Mouse (Mus musculus) kidney, embryonic 16.5 days (tissue): ENCODE results near the gene Mmgt2. TPM values are rescaled to one million over a fixed set of nuclear protein-coding genes. Genes with fewer than 3 reads are reported as not detected.

ENCODE experiments used
- ATAC-seq: fragments of 200-750 bp; cut with Nextera tagmentation; 2 replicates; pipeline ENCODE4 v1.8.0; 2017; ENCODE audit warnings: moderate TSS enrichment; ENCODE audit not compliant: low FRiP score, low TSS enrichment
- H3K27ac ChIP-seq: fragments of 300-500 bp; sonication (generic); 2 replicates; pipeline ENCODE4 v1.5.1; 2014; ENCODE audit warnings: low read length
- H3K27me3 ChIP-seq: fragments of 300-500 bp; sonication (generic); 2 replicates; pipeline ENCODE4 v1.6.1; 2014; ENCODE audit warnings: low read length, control low read depth, mixed read lengths; ENCODE audit not compliant: insufficient read depth
- H3K36me3 ChIP-seq: fragments of 300-500 bp; sonication (generic); 2 replicates; pipeline ENCODE4 v1.6.1; 2014; ENCODE audit warnings: low read length, control low read depth, mixed read lengths; ENCODE audit not compliant: insufficient read depth
- H3K4me1 ChIP-seq: fragments of 300-500 bp; sonication (generic); 2 replicates; pipeline ENCODE4 v1.6.1; 2014; ENCODE audit warnings: low read length, control low read depth, mixed read lengths; ENCODE audit not compliant: insufficient read depth
- H3K4me2 ChIP-seq: fragments of 300-500 bp; sonication (generic); replicated peaks from 2 replicates; pipeline ENCODE4 v1.6.1; 2014; ENCODE audit warnings: low read depth, low read length
- H3K4me3 ChIP-seq: fragments of 300-500 bp; sonication (generic); 2 replicates; pipeline ENCODE4 v1.5.1; 2014; ENCODE audit warnings: mild to moderate bottlenecking, low read length
- H3K9ac ChIP-seq: fragments of 300-500 bp; sonication (generic); replicated peaks from 2 replicates; pipeline ENCODE4 v1.6.1; 2014; ENCODE audit warnings: low read length
- H3K9me3 ChIP-seq: fragments of 300-500 bp; sonication (generic); 2 replicates; pipeline ENCODE4 v1.6.1; 2016; ENCODE audit warnings: low read length, control low read depth
- WGBS: fragments of 180-500 bp; shearing (Covaris S2); extraction: QIAGEN DNeasy Blood & Tissue Kit; methylation state at CpG from one replicate; pipeline ENCODE4 v1.1.7; 2014; 5-methylcytosine and 5-hydroxymethylcytosine counted together
- polyA plus RNA-seq: library from polyadenylated mRNA; unstranded; fragments of >200 nt; fragmentation: Nextera tagmentation; extraction: Ambion mirVana; gene quantifications from 2 replicates; pipeline ENCODE4 v1.2.1, GENCODE M21; 2015

Gene Mmgt2
- polyA plus RNA-seq, 1 experiment from 2014 or later, result 66.2 TPM

GRCm38 (mm10) chr11:62660885-62661284, 12.4 kb downstream of the Mmgt2 start:
- Histone ChIP-seq H3K27me3 (no peaks in the 10 kb centered on the region), H3K9ac (no peak overlapping the region), H3K36me3 (peaks cover 17% of the 10 kb centered on the region), H3K9me3 (no peaks in the 10 kb centered on the region), H3K4me1 (no peaks in the 10 kb centered on the region), H3K27ac (no peak overlapping the region), H3K4me2 (no peak overlapping the region), H3K4me3 (no peak overlapping the region)
- ATAC-seq, result no peak
- WGBS, result 53% methylated on average over 4 of the region's 4 CpGs

- no peak overlapping the region for H3K9ac ChIP-seq
- no peaks in the 10 kb centered on the region for H3K4me1 ChIP-seq
- no peak overlapping the region for H3K4me3 ChIP-seq
- no peak overlapping the region for H3K4me2 ChIP-seq
- 85% methylated on average over 6 of the region's 6 CpGs for WGBS
- H3K27ac ChIP-seq, result no peak overlapping the region
- H3K9me3 ChIP-seq, result no peaks in the 10 kb centered on the region
- no peaks in the 10 kb centered on the region for H3K27me3 ChIP-seq
- ATAC-seq, result no peak
- peaks cover 22% of the 10 kb centered on the region for H3K36me3 ChIP-seq
Observed at GRCm38 (mm10) chr11:62664250-62664649, 15.8 kb downstream of the Mmgt2 start.

- H3K27ac ChIP-seq, result no peak overlapping the region
- no peak overlapping the region for H3K4me2 ChIP-seq
- no peak overlapping the region for H3K4me3 ChIP-seq
- H3K27me3 ChIP-seq, result no peaks in the 10 kb centered on the region
- no peak for ATAC-seq
- 93% methylated on average over 5 of the region's 5 CpGs for WGBS
- peaks cover 22% of the 10 kb centered on the region for H3K36me3 ChIP-seq
- no peaks in the 10 kb centered on the region for H3K4me1 ChIP-seq
- no peak overlapping the region for H3K9ac ChIP-seq
- no peaks in the 10 kb centered on the region for H3K9me3 ChIP-seq
Observed at GRCm38 (mm10) chr11:62668986-62669385, 20.5 kb downstream of the Mmgt2 start.

- no peak overlapping the region for H3K9ac ChIP-seq
- no peak overlapping the region for H3K4me2 ChIP-seq
- no peaks in the 10 kb centered on the region for H3K27me3 ChIP-seq
- ATAC-seq, result no peak
- H3K36me3 ChIP-seq, result peaks cover 22% of the 10 kb centered on the region
- no peaks in the 10 kb centered on the region for H3K4me1 ChIP-seq
- WGBS, result 71% methylated on average over 12 of the region's 12 CpGs
- no peaks in the 10 kb centered on the region for H3K9me3 ChIP-seq
- H3K4me3 ChIP-seq, result no peak overlapping the region
- H3K27ac ChIP-seq, result no peak overlapping the region
Observed at GRCm38 (mm10) chr11:62669471-62669870, 21.0 kb downstream of the Mmgt2 start.

- Histone ChIP-seq H3K36me3 (peaks cover 17% of the 10 kb centered on the region), H3K9me3 (no peaks in the 10 kb centered on the region), H3K27me3 (no peaks in the 10 kb centered on the region), H3K4me3 (no peak overlapping the region), H3K4me2 (no peak overlapping the region), H3K27ac (no peak overlapping the region), H3K9ac (no peak overlapping the region), H3K4me1 (no peaks in the 10 kb centered on the region)
- no peak for ATAC-seq
- WGBS, result 86% methylated on average over 6 of the region's 6 CpGs
Observed at GRCm38 (mm10) chr11:62670006-62670405, 21.5 kb downstream of the Mmgt2 start.

GRCm38 (mm10) chr11:62675480-62676289, 27.2 kb downstream of the Mmgt2 start:
- ATAC-seq, result peak; percentile 95
- Histone ChIP-seq H3K9me3 (no peaks in the 10 kb centered on the region), H3K4me2 (peak overlapping the region; percentile 57), H3K4me3 (peak overlapping the region; percentile 41), H3K27me3 (no peaks in the 10 kb centered on the region), H3K9ac (peak overlapping the region; percentile 61), H3K27ac (no peak overlapping the region), H3K36me3 (no peaks in the 10 kb centered on the region), H3K4me1 (no peaks in the 10 kb centered on the region; the same call in 1 of the 2 replicates)
- WGBS, result 15% methylated on average over 17 of the region's 17 CpGs

- Histone ChIP-seq H3K9me3 (no peaks in the 10 kb centered on the region), H3K4me2 (no peak overlapping the region), H3K9ac (peak overlapping the region; percentile 61; the same call in 1 of the 2 replicates), H3K4me1 (no peaks in the 10 kb centered on the region; the same call in 1 of the 2 replicates), H3K36me3 (no peaks in the 10 kb centered on the region), H3K4me3 (no peak overlapping the region), H3K27me3 (no peaks in the 10 kb centered on the region), H3K27ac (no peak overlapping the region)
- WGBS, result 95% methylated on average over 4 of the region's 4 CpGs
- no peak for ATAC-seq
Observed at GRCm38 (mm10) chr11:62676290-62676596, 27.8 kb downstream of the Mmgt2 start.

GRCm38 (mm10) chr11:62678778-62679354, 30.4 kb downstream of the Mmgt2 start:
- WGBS, result 69% methylated on average over 7 of the region's 7 CpGs
- no peak for ATAC-seq
- no peak overlapping the region for H3K27ac ChIP-seq
- H3K27me3 ChIP-seq, result no peaks in the 10 kb centered on the region
- no peaks in the 10 kb centered on the region; the same call in 1 of the 2 replicates for H3K4me1 ChIP-seq
- H3K4me2 ChIP-seq, result no peak overlapping the region
- no peaks in the 10 kb centered on the region for H3K36me3 ChIP-seq
- no peak overlapping the region for H3K9ac ChIP-seq
- no peaks in the 10 kb centered on the region for H3K9me3 ChIP-seq
- no peak overlapping the region for H3K4me3 ChIP-seq

GRCm38 (mm10) chr11:62679954-62680353, 31.5 kb downstream of the Mmgt2 start:
- no peak overlapping the region for H3K27ac ChIP-seq
- H3K9ac ChIP-seq, result no peak overlapping the region
- no peak for ATAC-seq
- no peaks in the 10 kb centered on the region for H3K27me3 ChIP-seq
- H3K4me2 ChIP-seq, result no peak overlapping the region
- no peaks in the 10 kb centered on the region for H3K36me3 ChIP-seq
- H3K4me1 ChIP-seq, result no peaks in the 10 kb centered on the region; the same call in 1 of the 2 replicates
- no peaks in the 10 kb centered on the region for H3K9me3 ChIP-seq
- WGBS, result 79% methylated on average over 4 of the region's 4 CpGs
- no peak overlapping the region for H3K4me3 ChIP-seq

GRCm38 (mm10) chr11:62691592-62691991, 43.1 kb downstream of the Mmgt2 start:
- Histone ChIP-seq H3K9ac (no peak overlapping the region), H3K4me2 (no peak overlapping the region), H3K27ac (no peak overlapping the region), H3K4me3 (no peak overlapping the region), H3K9me3 (no peaks in the 10 kb centered on the region), H3K4me1 (no peaks in the 10 kb centered on the region), H3K27me3 (no peaks in the 10 kb centered on the region), H3K36me3 (no peaks in the 10 kb centered on the region)
- ATAC-seq, result no peak
- WGBS, result 79% methylated on average over 3 of the region's 3 CpGs
